Mouse (Mus musculus): Measurements from ENCODE around the gene Rundc3a. TPM values are rescaled to one million over a fixed set of nuclear protein-coding genes. Genes with fewer than 3 reads are reported as not detected.
A peak's percentile ranks its signal among the peaks of the same experiment; 100 is the strongest.

Gene Rundc3a
- polyA plus RNA-seq, 1 experiment from 2014 or later, result 1.9 TPM

DNA sequence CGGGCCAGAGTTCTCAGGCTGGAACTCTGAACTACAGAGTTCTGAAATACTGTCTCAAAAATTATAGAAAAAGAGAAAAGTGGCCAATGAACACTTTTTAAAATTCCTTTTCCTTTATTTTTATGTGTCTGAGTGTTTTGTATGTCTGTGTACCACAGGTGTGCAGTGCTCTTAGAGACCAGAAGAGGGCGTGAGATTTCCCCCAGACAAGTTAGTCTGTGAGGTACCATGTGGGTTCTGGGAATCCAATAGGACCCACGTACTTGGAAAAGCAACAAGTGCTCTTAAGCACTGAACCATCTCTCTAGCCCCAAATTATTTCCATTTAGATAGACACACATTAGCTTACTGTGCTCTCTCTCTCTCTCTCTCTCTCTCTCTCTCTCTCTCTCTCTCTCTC, 48.2 kb downstream of the Rundc3a start:
- no peaks in the 10 kb centered on the region for H3K9me3 ChIP-seq (replicated peaks)
- H3K4me3 ChIP-seq, result no peak overlapping the region
- ATAC-seq, result no peak
- no peak overlapping the region for H3K9ac ChIP-seq
- 66% methylated on average over 3 of the region's 3 CpGs for WGBS (ENCODE audit: insufficient replicate concordance)
- no peak overlapping the region for H3K27ac ChIP-seq
- H3K27me3 ChIP-seq (replicated peaks), result peaks cover 83% of the 10 kb centered on the region
- peaks cover 29% of the 10 kb centered on the region for H3K4me1 ChIP-seq
- H3K36me3 ChIP-seq, result peaks cover 4% of the 10 kb centered on the region; the same call in 1 of the 2 replicates
- no peak overlapping the region for H3K4me2 ChIP-seq

DNA sequence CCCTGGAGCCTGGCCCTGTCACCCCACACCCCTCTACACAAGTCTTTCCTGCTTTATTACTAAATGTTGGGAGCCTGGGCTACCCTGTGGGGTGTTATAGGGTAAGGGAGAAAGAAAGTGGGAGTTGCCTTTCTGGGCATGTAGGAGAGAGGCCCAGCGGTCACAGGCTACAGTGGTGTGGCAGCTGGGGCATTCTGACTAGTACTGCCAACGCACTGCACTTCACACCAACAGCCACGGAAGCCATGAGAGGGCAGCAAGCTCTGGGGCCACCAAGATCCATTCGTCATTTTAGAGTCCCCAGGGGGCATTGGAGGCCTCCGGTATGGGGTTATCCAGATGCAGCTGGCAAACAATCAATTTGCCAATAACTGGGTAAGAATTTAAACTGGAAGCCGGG, 48.9 kb downstream of the Rundc3a start:
- Histone ChIP-seq H3K4me2 (no peak overlapping the region), H3K4me3 (no peak overlapping the region), H3K36me3 (peaks cover 4% of the 10 kb centered on the region; the same call in 1 of the 2 replicates), H3K27ac (no peak overlapping the region), H3K9ac (no peak overlapping the region), H3K4me1 (peaks cover 35% of the 10 kb centered on the region), H3K27me3 (replicated peaks) (peaks cover 83% of the 10 kb centered on the region), H3K9me3 (replicated peaks) (no peaks in the 10 kb centered on the region)
- WGBS (ENCODE audit: insufficient replicate concordance), result 77% methylated on average over 6 of the region's 6 CpGs
- no peak for ATAC-seq

DNA sequence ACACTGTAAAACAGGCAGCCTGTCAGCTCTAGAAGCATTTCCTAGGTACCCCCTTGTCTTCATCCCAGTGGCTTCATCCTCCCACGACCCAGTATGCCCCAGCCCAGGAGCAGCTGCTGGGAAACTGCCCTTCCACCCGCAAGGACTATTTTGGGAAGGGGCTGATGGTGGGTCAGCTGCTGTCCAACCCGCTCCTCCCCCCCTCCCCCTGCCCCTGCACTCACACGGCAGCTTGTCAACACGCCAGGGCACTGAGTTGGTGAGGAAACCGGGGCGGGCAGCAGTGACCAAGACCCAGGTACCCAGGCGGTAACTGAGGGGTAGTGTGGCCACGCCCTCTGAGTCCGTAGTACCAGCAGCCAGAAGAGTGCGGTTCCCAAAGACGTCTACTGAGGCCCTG, 50.5 kb downstream of the Rundc3a start:
- ATAC-seq, result no peak
- WGBS (ENCODE audit: insufficient replicate concordance), result 60% methylated on average over 10 of the region's 12 CpGs
- peaks cover 4% of the 10 kb centered on the region; the same call in 1 of the 2 replicates for H3K36me3 ChIP-seq
- no peak overlapping the region for H3K9ac ChIP-seq
- no peaks in the 10 kb centered on the region for H3K9me3 ChIP-seq (replicated peaks)
- H3K27me3 ChIP-seq (replicated peaks), result peaks cover 83% of the 10 kb centered on the region
- peaks cover 34% of the 10 kb centered on the region for H3K4me1 ChIP-seq
- H3K27ac ChIP-seq, result no peak overlapping the region
- no peak overlapping the region for H3K4me3 ChIP-seq
- no peak overlapping the region for H3K4me2 ChIP-seq

DNA sequence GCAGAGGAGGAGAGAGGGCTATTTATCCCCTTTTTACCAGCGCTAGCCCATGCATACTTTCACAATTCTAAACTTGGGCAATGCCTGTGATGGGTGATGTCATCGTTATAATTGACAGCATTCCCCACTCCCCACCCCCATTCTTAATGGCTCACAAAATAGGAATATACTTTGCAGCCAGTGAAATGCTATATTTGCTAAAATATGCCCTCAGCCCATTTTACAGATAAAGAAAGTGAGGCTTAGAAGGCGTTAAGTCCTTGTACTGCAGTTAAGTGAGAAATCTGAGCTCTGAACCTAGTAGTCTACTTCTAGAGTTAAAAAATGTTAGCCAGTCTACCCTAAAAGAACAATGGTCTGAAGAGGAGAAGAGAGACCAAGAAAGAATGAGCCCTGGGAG, 51.1 kb downstream of the Rundc3a start:
- ATAC-seq, result no peak
- H3K9ac ChIP-seq, result no peak overlapping the region

DNA sequence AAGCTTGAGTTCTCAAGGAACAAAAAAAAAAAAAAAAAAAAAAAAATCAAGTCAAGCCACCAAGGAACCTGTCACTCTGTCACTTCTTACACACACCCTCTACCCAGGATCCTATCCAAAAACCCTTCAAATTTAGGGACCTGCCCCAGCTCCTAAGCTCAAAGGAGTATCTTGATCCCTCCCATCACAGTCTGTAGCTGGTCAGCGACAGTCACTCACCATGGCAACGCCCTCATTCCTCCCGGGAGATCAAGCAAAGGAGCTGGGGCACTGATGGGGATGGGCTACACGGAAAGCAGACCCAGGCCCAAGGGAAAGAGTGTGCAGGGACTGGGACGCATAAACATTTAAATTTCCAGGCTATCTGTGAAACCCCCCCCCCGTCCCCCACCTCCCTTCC, 51.6 kb downstream of the Rundc3a start:
- Histone ChIP-seq H3K4me1 (peaks cover 34% of the 10 kb centered on the region), H3K9ac (no peak overlapping the region), H3K4me3 (no peak overlapping the region), H3K36me3 (peaks cover 4% of the 10 kb centered on the region; the same call in 1 of the 2 replicates), H3K27me3 (replicated peaks) (peaks cover 83% of the 10 kb centered on the region), H3K27ac (no peak overlapping the region), H3K4me2 (no peak overlapping the region), H3K9me3 (replicated peaks) (no peaks in the 10 kb centered on the region)
- 40% methylated on average over 6 of the region's 6 CpGs for WGBS (ENCODE audit: insufficient replicate concordance)
- no peak for ATAC-seq

More for the DNA sequence above, 51.1 kb downstream of the Rundc3a start:
- peaks cover 83% of the 10 kb centered on the region for H3K27me3 ChIP-seq (replicated peaks)
- peaks cover 4% of the 10 kb centered on the region; the same call in 1 of the 2 replicates for H3K36me3 ChIP-seq
- no peak overlapping the region for H3K4me2 ChIP-seq
- H3K27ac ChIP-seq, result no peak overlapping the region
- peaks cover 34% of the 10 kb centered on the region for H3K4me1 ChIP-seq
- 58% methylated on average over 3 of the region's 3 CpGs for whole genome bisulfite sequencing (ENCODE audit: insufficient replicate concordance)
- no peak overlapping the region for H3K4me3 ChIP-seq
- no peaks in the 10 kb centered on the region for H3K9me3 ChIP-seq (replicated peaks)

DNA sequence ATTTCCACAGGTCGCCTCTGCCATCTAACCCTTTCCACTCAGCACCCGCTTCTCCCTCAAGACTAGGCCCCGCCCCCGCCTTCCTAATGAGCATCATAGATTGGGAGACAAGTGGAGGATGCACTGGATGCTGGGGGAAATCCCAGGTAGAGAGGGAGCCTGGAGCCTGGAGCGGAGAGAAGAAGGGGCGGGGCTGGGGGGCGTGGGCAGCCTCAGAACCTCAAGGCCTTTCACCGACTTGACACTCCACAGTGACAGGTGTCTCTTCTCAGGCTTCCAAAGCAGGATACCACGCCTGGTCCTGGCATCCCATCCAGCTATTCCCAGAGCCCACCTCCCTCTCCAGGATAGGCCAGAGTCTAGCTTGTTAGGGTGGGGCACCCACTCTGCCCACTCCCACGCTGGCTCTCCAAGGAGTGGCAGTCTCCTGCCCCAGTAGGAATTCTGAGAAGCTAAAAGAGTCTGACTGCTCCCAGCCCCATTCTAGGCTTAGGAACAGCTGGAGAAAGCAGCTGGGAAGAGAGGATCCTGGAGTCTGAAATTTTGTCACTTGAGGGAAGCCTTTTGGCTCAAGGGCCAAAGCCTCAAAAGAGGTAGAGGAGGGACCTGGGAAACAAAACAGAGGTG, 52.2 kb downstream of the Rundc3a start:
- 0 out of 2 replicates have a peak overlapping the region, but pooled peaks have one; percentile 6 for H3K27ac ChIP-seq
- no peak overlapping the region for H3K4me3 ChIP-seq
- WGBS (ENCODE audit: insufficient replicate concordance), result 45% methylated on average over 10 of the region's 10 CpGs
- H3K27me3 ChIP-seq (replicated peaks), result peaks cover 83% of the 10 kb centered on the region
- peaks cover 34% of the 10 kb centered on the region for H3K4me1 ChIP-seq
- H3K9me3 ChIP-seq (replicated peaks), result no peaks in the 10 kb centered on the region
- no peak overlapping the region; the same call in 1 of the 2 replicates for H3K4me2 ChIP-seq
- ATAC-seq, result no peak
- H3K36me3 ChIP-seq, result peaks cover 4% of the 10 kb centered on the region; the same call in 1 of the 2 replicates
- H3K9ac ChIP-seq, result no peak overlapping the region

DNA sequence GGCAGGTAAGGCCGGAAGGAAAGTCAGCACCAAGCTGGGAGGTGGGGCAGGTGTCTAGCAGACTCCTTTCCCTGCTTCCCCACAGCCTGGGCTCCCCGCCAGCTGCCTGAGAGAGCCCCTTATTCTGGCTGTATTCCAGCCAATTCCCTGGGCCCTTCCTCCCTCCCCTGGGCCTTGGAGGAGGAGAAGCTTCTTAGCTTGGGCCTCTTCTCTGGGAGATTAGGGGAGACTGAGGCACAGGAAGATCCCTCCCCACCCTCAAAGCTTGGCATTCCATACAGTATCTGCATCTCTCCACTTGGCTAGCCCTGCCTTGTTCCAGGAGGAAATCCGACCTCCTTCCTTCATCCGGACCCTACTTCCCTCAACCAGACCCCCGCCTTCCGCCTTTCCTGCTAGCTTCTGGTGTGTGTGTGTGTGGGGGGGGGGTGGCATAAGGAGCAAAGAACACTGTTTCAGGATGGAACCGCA, 52.7 kb downstream of the Rundc3a start:
- 28% methylated on average over 7 of the region's 7 CpGs for WGBS (ENCODE audit: insufficient replicate concordance)
- H3K9me3 ChIP-seq (replicated peaks), result no peaks in the 10 kb centered on the region
- H3K4me2 ChIP-seq, result peak overlapping the region; percentile 87
- peaks cover 34% of the 10 kb centered on the region for H3K4me1 ChIP-seq
- peak overlapping the region; percentile 33; the same call in 1 of the 2 replicates for H3K27ac ChIP-seq
- H3K27me3 ChIP-seq (replicated peaks), result peaks cover 81% of the 10 kb centered on the region
- peak overlapping the region; percentile 64 for H3K4me3 ChIP-seq
- peaks cover 4% of the 10 kb centered on the region; the same call in 1 of the 2 replicates for H3K36me3 ChIP-seq
- peak overlapping the region; percentile 72; the same call in 1 of the 2 replicates for H3K9ac ChIP-seq
- ATAC-seq, result no peak

DNA sequence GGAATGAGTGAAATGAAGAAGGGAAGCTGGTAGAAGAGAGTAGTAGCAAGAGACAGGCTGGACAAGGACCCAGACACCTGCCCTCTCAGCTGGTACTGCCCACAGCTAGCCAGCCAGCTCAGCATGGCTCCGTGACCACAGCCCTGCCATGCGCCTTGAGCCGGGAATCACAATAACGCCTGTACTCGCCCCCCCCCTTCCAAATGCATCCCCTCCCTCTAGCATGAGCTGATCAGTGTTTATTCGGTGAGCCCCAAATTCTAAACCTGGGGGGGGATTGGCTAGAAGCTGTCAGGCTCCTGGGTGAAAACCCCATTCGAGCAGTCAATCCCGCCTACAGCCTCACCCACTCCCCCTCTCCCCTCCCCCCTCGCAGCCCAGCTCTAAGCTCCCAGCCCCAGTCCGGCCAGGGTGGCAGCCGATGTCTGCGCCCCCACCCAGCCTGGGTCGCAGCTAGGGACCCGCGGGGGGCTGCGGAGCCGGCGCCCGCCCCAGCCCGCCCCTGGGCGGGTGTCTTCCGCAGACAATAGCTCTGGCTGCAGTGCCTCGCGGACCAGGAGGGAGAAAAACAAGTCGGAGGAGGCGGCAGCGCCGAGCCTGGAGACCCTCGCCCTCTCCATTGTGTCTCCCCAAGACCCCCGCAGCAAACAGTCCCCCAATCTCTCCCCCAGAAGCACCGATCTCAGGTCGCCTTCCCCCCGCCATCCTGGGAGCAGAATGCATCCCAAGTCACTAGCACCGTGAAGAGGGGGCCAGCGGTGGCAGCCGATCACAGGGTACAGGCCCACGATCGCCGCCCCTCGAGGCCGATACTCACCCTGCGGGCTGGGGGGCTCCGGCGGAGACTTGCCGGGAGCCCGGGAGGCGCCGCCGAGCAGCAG, 53.6 kb downstream of the Rundc3a start:
- Histone ChIP-seq H3K27ac (peak overlapping the region; percentile 57), H3K4me2 (peak overlapping the region; percentile 87), H3K9ac (peak overlapping the region; percentile 72), H3K4me3 (peak overlapping the region; percentile 64), H3K27me3 (replicated peaks) (peaks cover 81% of the 10 kb centered on the region), H3K4me1 (peaks cover 34% of the 10 kb centered on the region), H3K9me3 (replicated peaks) (no peaks in the 10 kb centered on the region), H3K36me3 (peaks cover 4% of the 10 kb centered on the region; the same call in 1 of the 2 replicates)
- ATAC-seq, result peak; percentile 27
- 1% methylated on average over 44 of the region's 49 CpGs for WGBS (ENCODE audit: insufficient replicate concordance)

DNA sequence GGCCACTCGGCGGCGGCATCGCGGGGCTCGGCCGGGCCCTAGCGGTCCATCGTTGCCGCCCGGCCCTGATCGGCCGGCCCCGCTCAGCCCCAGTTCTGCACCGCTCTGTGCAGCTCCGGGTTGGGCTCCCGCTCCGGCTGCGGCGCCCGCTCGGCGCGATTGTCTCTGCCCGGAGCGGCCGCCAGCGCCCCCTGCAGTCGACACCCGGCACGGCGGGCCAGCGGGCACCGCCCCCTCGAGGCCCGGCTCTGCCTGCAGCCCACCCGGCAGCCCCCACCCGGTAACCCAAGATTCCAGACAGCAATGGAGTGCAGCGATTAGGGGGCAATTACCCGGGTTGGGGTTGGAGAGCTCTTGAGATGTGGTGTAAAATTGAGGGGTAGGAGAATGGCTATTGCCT, 54.3 kb downstream of the Rundc3a start, which contains the start of gene Fam171a2:
Gene Fam171a2 (minus strand): TSS at position 186 of the 400 bp plus-strand sequence.
- Histone ChIP-seq H3K36me3 (peaks cover 4% of the 10 kb centered on the region; the same call in 1 of the 2 replicates), H3K27me3 (replicated peaks) (peaks cover 78% of the 10 kb centered on the region), H3K4me1 (peaks cover 34% of the 10 kb centered on the region), H3K9me3 (replicated peaks) (no peaks in the 10 kb centered on the region), H3K4me3 (peak within 1 kb of the TSS; percentile 64), H3K27ac (peak within 1 kb of the TSS; percentile 57), H3K9ac (peak within 1 kb of the TSS; percentile 72), H3K4me2 (peak within 1 kb of the TSS; percentile 87)
- WGBS (ENCODE audit: insufficient replicate concordance), result under 1% methylated on average over 40 of the region's 40 CpGs
- peak; percentile 62 for ATAC-seq

DNA sequence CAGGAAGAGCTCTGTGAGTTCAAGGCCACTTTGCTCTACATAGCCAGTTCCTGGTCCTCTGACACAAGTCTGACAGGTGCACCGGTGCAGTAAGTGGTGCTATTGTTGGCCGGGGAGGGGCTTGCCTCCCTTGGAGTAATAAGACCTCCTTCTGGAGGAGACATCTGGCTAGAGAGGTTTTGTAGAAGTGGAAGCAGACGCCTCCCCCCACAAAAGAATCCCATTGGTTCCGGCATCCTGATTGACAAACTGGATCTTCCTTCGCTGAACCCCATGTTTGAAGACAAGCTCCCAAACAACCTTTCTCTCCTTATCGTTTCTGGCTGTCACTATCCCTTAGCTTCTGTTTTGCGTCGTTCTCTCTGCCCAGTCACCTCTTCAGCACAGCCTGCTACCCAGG, 55.1 kb downstream of the Rundc3a start:
- Histone ChIP-seq H3K9ac (no peak overlapping the region), H3K36me3 (no peaks in the 10 kb centered on the region), H3K27ac (no peak overlapping the region), H3K27me3 (replicated peaks) (peaks cover 79% of the 10 kb centered on the region), H3K4me2 (no peak overlapping the region), H3K4me3 (no peak overlapping the region), H3K9me3 (replicated peaks) (no peaks in the 10 kb centered on the region), H3K4me1 (peaks cover 34% of the 10 kb centered on the region)
- ATAC-seq, result no peak
- 15% methylated on average over 8 of the region's 8 CpGs for WGBS (ENCODE audit: insufficient replicate concordance)

DNA sequence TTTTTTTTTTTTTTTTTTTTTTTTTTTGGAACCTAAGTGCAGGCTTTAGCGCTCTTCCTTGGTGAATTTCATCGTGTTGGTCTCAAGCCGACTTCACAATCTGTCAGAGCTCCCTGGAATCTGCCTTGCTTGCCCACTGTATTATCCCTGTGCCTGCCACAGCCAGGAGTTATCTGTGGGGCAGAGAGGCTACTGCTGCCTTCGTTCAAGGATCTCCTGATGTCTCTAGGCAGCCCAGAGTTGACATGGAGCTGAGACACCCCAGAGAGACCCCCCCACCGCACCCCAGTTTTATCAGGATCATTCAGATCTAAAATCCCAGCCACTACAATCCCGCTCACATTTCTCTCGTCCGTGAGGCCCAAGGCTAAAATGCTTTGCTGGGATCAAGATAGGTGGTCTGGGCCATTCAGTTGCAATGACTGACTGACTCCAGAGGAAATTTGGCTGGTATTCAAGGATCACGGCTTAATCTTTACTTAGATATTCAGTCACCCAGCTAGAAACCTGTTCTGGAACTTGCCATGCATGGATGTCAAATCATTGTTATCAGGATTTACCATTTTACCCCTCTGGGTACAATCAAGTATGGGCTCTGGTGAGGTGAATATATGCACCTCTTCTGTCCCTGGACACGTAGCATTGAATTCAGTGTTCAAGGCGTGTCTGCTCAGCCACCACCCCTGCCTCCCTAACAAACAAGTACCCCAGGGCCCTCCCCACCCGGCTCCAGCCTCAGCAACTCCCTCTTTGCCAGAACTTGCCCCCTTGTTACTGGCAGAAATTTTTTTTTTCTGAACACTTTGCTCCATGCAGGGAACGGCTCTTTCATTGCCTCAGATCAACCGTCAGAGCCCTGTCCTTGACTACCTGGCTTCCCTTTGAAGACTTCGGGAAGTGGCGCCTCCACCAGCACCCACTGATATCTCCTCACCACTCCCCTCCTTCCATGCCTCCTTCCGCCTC, 56.1 kb downstream of the Rundc3a start:
- Histone ChIP-seq H3K9me3 (replicated peaks) (no peaks in the 10 kb centered on the region), H3K27me3 (replicated peaks) (peaks cover 70% of the 10 kb centered on the region)
- no peak for ATAC-seq

More for the DNA sequence above, 56.1 kb downstream of the Rundc3a start:
- no peak overlapping the region for H3K9ac ChIP-seq
- H3K36me3 ChIP-seq, result no peaks in the 10 kb centered on the region
- WGBS (ENCODE audit: insufficient replicate concordance), result 47% methylated on average over 17 of the region's 17 CpGs
- peaks cover 34% of the 10 kb centered on the region for H3K4me1 ChIP-seq
- no peak overlapping the region for H3K27ac ChIP-seq
- no peak overlapping the region for H3K4me2 ChIP-seq
- no peak overlapping the region for H3K4me3 ChIP-seq
